Mouse (Mus musculus) spleen, embryonic (tissue): ENCODE measurements around the gene Gpm6b.

ENCODE experiments used
- CTCF ChIA-PET: fragments of 350-600 bp; sonication (Branson Sonifier 250); formaldehyde crosslinking; loops from one replicate; lab custom pipeline; 2022; lab: Charles Lee

Gene Gpm6b

DNA sequence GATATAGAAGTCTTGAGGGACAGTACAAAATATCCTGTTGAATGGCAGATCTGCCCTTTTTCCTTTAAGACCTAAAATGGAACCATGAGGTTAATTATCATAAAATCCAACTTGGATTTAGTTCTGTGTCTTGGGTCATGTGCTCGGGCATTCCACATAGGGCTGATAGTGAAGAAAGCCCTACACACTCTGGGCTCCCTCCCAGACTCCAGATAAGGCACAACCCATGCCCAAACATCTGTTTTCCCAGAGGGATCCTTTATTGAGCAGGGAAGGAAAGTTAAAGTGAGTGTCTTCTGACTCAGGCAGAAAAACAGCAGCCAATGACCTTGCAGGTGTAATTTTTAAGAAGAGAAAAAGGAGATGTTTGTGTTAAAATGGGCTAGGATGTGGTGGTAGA lies 116.2 kb downstream of the Gpm6b start:
- CTCF ChIA-PET: no interaction called here

DNA sequence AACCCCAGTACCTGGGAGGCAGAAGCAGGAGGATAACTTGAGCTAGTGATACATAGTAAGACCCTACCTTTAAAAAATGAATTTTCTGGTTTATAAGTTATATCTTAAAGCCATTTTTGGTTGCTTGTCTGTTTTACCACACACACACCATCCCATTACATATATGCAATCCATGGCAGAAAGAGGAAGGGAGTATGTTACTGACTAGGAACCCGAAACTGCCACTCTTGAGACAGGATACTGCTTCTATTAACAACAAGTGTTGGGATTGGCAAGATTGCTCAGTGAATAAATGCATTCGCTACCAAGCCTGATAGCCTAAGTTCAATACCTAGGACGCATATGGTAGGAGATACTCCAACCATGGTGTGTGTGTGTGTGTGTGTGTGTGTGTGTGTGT lies 117.6 kb downstream of the Gpm6b start:
- CTCF ChIA-PET: no interaction called here

DNA sequence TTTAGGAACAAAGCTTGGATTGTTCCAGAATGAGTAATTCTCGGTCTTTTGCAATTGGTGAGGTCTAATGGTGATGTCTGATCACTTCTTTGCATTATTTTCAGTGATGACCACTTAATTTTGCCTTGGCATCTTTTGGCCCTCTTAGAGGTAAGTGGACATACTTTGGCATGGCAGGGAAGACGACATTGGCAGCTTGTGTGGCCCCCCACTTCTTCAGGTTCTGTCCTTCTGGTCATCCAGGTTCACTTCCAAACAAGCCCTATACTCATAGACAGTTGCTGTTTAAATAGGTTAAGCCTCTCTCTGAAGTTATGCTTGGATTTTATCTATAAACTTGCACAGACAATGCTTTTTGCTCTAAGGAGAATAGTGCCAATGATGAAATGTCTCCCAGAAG lies 120.2 kb downstream of the Gpm6b start:
- CTCF ChIA-PET: no interaction called here

DNA sequence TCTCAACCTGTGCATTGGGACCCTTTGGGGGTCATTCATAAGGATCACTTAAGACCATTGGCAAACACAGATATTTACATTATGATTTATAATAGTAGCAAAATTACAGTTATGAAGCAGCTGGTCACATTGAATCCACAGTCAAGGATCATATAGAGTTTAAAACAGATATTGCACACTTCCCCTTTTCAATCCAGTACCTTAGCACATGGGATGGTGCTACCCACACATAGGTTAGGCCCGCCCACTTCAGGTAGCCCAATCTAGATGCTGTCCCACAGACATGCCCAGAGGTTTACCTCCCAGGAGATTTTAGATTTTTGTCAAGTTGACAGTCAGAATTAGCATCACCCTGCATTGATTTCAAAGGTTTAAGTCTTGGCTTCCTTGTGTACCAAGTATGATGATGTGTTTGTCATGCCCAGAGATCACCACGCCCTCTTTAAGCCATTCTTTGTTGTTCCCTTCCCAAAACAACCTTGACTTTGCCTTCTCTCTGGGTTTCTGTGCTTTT lies 121.3 kb downstream of the Gpm6b start:
- CTCF ChIA-PET: no interaction called here

DNA sequence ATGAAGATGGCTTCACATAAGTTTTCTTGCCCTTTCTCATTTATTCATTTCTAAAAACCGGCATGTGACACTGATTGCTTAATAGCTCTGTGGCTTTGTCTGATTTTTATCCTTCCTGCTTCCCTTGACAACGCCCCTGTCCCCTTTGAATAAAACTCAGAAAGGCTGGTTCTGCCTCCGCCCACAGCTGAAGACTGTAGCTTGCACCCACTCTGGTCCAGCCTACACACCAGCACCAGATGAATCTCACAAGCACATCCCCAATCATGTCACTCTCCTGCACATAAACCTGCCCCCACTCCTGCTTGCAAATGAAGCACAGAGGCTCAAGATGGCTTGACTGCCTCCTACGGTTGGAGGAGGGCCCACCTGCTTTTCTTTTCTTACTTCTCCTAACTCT lies 121.7 kb downstream of the Gpm6b start:
- CTCF ChIA-PET: interaction anchor here (0.6 kb wide), 1 partner anchor 343 kb away, joined by 3 read pairs; no protein-coding TSS in a partner anchor

DNA sequence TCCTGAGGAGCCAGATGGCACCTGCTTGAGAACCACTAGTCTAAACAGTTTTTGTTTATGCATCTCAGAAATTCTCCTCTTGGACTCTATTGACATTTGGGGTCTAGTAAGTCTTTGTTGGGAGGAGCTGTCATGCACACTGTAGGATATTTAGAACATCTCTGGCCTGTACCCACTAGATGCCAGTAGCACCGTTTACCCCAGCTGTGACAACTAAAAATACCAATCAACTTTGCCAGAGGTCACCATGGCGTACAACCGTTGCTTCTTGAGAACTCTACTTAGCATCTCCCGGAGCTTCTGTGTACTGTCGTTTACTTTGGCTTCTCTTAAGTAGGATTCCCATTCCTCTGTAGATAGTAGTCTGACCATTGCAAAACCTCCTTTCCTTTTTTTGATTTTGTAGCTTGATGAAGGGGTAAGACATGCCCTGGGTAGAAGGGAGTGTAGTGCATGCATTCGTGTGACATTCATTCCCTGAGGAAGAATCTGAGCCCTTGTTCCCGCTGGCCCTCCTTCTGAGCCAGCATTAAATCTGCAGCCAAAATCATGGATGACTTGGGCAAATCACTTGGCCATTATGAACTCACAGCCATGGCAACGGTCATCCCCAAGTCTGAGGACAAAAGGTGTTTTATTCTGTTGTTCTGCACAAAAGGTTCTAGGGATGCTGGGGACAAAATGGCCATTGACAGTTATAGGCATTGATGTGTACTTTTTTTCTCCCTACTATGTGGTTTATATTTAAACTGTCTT lies 126.9 kb downstream of the Gpm6b start:
- CTCF ChIA-PET: no interaction called here

DNA sequence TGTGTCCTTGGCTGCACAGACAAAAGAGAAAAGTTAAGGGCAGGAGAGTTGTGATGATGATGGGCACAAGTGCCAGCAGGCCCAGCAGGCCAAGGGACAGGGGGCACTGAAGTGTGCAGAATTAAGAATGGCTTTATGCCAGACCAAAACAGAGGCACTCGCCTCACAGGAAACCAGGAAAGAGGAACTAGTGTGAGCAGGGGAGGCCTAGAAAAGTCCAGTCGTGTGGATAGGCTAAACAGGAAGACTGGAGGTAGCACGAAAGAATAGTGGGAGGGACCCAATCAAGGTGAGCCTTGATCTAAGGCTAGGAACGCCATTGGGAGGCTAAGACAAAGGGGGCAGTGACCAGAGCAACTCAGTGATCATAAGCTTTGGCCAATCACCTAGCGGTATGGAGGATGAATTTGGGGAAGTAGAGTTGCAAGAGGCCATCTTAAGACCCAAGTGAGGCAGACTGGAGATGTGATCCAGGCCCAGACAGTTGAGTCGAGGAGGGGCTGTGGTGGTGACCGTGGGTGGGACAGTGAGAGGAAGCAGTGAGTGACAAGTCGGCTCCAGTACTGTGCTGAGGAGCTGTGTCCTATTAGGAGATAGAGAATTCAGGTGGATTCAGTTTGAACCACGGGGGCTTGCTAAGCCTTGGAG lies 138.1 kb downstream of the Gpm6b start:
- CTCF ChIA-PET: no interaction called here

DNA sequence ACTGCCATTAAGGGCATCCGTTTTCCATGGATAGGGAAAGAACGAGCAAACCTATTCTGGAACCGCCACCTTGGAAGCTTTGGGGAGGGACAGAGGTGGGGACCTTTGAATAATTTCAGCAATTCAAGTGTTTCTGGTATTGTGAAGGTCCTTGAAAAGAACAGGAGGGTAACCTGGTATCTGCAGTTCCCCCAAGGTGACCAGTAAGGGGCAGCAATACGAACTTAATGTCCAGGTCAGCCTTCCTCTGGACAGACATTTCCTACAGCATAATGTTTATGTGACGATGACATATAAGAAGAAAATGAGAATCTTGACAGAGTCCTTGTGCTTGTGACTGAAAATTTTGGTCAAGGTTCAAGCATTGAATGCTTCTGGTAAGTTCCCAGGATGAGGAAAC lies 139.9 kb downstream of the Gpm6b start:
- CTCF ChIA-PET: no interaction called here

DNA sequence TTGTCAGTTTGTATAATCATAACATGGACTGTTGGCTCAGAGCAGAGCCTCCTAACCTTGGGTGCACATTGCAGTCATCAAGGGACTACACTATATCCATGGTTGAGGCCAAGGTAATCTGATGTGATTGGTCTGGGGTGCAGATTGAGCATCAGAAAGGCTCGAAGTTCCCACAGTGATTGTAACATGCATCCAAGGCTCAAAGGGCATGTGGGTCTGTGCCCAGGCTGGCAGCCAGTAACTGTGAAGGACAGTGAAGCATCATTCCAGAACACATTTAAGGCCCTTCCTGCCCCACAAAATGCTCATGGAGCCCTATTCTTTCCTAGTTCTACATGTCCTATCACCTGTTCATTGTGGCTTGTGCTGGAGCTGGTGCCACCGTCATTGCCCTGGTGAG lies 144.9 kb downstream of the Gpm6b start:
- CTCF ChIA-PET: no interaction called here

DNA sequence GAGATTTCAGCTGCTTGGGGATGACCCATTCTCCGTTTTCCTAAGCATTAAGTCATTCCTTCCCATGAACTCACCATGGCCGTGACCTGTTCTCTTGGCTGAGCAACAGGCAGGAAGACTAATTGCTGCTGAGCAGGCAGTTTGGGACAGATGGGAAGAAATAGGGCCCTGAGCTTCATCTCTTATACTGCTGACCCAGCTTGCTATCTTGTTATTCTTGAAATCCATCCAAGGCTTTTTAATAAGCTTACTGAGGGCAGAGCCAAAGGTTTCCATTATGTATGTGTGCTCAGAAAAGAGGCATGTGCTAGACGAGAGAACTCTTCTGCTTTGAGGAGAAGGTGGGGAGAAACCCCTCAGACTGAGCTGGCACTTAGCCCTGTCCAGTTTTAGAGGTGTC lies 146.2 kb downstream of the Gpm6b start:
- CTCF ChIA-PET: no interaction called here

DNA sequence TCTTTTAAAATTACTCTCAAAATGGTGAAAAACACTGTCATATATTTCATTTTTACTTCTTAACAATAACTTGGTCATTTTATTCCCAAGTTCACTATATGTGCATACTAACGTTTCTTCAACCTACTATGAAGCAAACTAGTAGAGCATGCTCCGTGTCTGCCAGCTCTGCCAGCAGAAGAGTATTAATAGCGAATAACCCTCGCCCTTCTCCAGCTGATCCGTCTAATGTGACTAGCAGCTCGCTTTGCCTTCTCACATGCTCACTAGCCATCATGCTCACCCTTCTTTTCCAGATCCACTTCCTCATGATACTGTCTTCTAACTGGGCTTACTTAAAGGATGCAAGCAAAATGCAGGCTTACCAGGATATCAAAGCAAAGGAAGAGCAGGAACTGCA lies 147.9 kb downstream of the Gpm6b start:
- CTCF ChIA-PET: no interaction called here

DNA sequence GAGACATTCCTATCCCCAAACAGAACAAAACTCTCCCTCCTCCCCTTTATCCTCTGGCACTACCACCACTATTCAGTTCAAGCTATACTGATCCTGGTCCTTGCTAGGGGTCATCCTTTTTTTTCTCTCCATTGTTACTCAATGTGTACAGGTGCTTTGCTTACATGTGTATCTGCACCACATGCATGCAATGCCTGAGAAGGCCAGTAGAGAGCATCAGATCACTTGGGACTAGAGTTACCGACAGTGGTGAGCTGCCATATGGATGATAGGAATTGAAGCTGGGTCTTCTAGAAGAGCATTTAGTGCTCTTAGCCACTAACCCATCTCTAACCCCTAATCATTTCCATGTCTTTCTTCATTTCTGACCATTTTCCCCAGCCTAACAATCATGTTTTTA lies 155.0 kb downstream of the Gpm6b start:
- CTCF ChIA-PET: no interaction called here

DNA sequence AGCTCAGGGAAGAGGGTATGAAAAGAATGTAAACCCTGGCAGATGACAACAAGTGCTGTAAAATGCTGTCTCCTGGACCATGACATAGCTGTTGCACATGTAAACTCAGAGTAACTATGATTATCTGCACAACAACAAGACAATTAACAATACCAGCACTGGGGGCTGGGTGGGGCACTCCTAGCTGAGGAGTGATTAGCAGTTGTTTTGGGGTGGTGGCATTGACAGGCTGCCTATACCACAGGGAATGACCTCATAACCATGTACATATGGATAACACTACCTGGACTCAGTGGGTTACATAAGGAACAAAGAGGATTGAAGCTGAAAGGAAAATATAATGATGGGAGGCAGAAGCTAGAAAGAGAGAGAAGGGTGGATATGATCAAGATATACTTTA lies 169.2 kb downstream of the Gpm6b start:
- CTCF ChIA-PET: no interaction called here

DNA sequence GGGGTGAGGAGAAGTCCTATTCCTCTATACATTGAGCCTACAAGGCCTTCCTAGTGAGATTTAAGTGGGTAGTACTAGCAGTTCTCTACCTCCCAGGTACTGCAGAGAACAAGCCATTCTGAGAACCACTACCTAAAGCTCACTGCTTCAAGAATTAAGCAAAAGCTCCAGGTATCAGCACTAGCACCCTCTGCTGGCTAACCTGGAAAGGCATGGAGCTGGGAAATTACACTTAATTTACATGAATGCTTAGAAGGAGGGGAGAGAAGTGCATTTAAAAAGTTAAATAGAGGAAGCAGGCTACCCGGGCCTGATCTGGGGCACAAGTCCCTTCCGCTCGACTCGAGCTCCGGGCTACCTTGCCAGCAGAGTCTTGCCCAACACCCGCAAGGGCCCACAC lies 177.5 kb downstream of the Gpm6b start:
- CTCF ChIA-PET: no interaction called here

DNA sequence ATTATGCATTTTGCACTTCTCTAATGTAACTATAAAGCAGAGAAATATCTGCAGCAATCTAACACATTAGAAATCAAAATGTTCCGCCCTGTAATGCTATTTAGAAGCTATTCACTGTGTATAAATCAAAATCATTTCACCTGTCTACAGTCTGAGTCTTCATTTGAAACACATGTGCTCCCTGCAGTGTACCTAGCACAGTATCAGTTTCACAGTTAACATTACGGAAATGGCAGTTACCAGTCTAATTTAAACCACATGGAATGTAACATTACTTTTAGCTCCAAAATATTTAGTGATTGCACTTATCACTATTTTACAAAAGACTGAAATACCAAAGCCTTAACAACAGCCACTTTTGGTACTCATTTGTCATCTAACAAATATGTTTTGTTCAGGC lies 196.1 kb downstream of the Gpm6b start:
- CTCF ChIA-PET: no interaction called here
